Mouse (Mus musculus) ovary, adult 18-20 months (tissue): ENCODE data around the gene Hist3h2ba.

Experiments used
- DNase-seq: peaks from one replicate; pipeline ENCODE4 v3.0.0; 2022; ENCODE audit warnings: low spot score, mixed read lengths

The Hist3h2ba gene

GRCm38 (mm10) chr11:58985299-58985917 lies 36.7 kb downstream of the Hist3h2ba start:
- DNase-seq: no peak

GRCm38 (mm10) chr11:58989166-58989565 lies 40.4 kb downstream of the Hist3h2ba start:
- no peak for DNase-seq

- no peak for DNase-seq
These were observed 41.4 kb downstream of the Hist3h2ba start for GRCm38 (mm10) chr11:58990141-58990540.

GRCm38 (mm10) chr11:58990794-58991193 lies 42.1 kb downstream of the Hist3h2ba start:
- DNase-seq: no peak

- DNase-seq: no peak
These were observed 43.2 kb downstream of the Hist3h2ba start for GRCm38 (mm10) chr11:58991911-58992310.

DNA sequence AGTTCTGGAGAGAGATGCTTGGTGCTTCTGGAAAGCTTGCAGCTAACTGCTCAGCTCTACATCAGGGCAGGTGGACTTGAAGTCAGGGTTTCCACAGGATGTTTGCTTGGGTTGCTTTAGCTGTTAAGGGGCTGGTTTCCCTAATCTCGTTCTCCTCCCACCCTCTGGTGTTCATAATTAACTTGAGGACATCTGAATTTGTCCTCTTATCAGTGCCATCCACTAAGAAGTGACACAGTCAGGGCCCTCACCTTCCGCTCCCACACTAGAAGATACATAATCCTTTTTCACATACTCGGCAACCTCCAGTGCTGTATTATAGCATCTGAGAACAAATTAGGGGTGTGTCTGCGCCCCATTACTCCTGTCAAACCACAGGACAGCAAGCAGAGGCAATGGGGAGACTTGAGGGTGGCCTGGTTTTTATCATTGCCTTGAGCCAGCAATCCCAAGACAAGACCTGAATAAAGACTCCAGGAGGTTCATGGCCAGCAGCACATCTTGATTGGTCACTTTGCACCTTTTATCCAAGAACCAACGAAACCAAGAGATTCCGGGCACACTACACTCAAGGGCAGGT lies 44.5 kb downstream of the Hist3h2ba start:
- DNase-seq: no peak

- DNase-seq: no peak
These were observed 45.7 kb downstream of the Hist3h2ba start for GRCm38 (mm10) chr11:58994337-58994826.

- no peak for DNase-seq
These were observed 46.5 kb downstream of the Hist3h2ba start for GRCm38 (mm10) chr11:58995061-58995806.

GRCm38 (mm10) chr11:58995807-58996370 lies 47.2 kb downstream of the Hist3h2ba start:
- DNase-seq: no peak

- DNase-seq: no peak
These were observed 48.8 kb downstream of the Hist3h2ba start for GRCm38 (mm10) chr11:58997541-58997940.
